Mouse (Mus musculus) monocyte, adult 5-6 weeks (primary cell): ENCODE measurements around the gene S100b. TPM values are rescaled to one million over a fixed set of nuclear protein-coding genes. Genes with fewer than 3 reads are reported as not detected.

Experiments used
- ATAC-seq: fragments of 153-309, 156-312 bp; replicated peaks from 2 replicates; pipeline ENCODE4 v1.8.0; 2017; ENCODE audit warnings: mild to moderate bottlenecking; ENCODE audit not compliant: low TSS enrichment, insufficient number of reproducible peaks, severe bottlenecking, poor library complexity, low FRiP score
- total RNA-seq: library from RNA; stranded (forward); fragments of 200-1000, 200-491, 200-594 nt; gene quantifications from 3 replicates; pipeline ENCODE4 v1.2.3, GENCODE M21; 2017

Gene S100b
- not detected in 3 replicates for total RNA-seq

- no peak for ATAC-seq
Measured at GRCm38 (mm10) chr10:76253536-76253935, at the start of gene S100b. TSS of gene S100b (plus strand) at chr10:76253853.

- ATAC-seq: no peak
Measured at GRCm38 (mm10) chr10:76207262-76207796, 46.3 kb upstream of the S100b start.

- ATAC-seq: no peak
Measured at GRCm38 (mm10) chr10:76209241-76209640, 44.4 kb upstream of the S100b start.

GRCm38 (mm10) chr10:76210806-76211205 lies 42.8 kb upstream of the S100b start:
- ATAC-seq: no peak

GRCm38 (mm10) chr10:76212121-76212520 lies 41.5 kb upstream of the S100b start:
- no peak for ATAC-seq

GRCm38 (mm10) chr10:76214161-76214560 lies 39.5 kb upstream of the S100b start:
- ATAC-seq: no peak

- ATAC-seq: no peak
Measured at GRCm38 (mm10) chr10:76217056-76217455, 36.6 kb upstream of the S100b start.

- ATAC-seq: no peak
Measured at GRCm38 (mm10) chr10:76218240-76218639, 35.4 kb upstream of the S100b start.

- no peak for ATAC-seq
Measured at GRCm38 (mm10) chr10:76225944-76226343, 27.7 kb upstream of the S100b start.

GRCm38 (mm10) chr10:76229627-76230026 lies 24.0 kb upstream of the S100b start:
- ATAC-seq: no peak

GRCm38 (mm10) chr10:76237341-76238225 lies 16.1 kb upstream of the S100b start, which contains the start of gene Prmt2:
TSS of gene Prmt2 (minus strand) at chr10:76237865.
- ATAC-seq: peak; percentile 90

GRCm38 (mm10) chr10:76239401-76239800 lies 14.3 kb upstream of the S100b start:
- no peak for ATAC-seq

GRCm38 (mm10) chr10:76245106-76245505 lies 8.5 kb upstream of the S100b start:
- no peak for ATAC-seq

GRCm38 (mm10) chr10:76246601-76247000 lies 7.1 kb upstream of the S100b start:
- no peak for ATAC-seq

GRCm38 (mm10) chr10:76247960-76248646 lies 5.5 kb upstream of the S100b start:
- ATAC-seq: no peak

GRCm38 (mm10) chr10:76248647-76248968 lies 5.0 kb upstream of the S100b start:
- no peak for ATAC-seq

GRCm38 (mm10) chr10:76250870-76251269 lies 2.8 kb upstream of the S100b start:
- ATAC-seq: no peak

GRCm38 (mm10) chr10:76253079-76253478 lies 574 bp upstream of the S100b start:
- ATAC-seq: no peak

GRCm38 (mm10) chr10:76255617-76256016 lies 2.0 kb downstream of the S100b start:
- ATAC-seq: no peak

- ATAC-seq: no peak
Measured at GRCm38 (mm10) chr10:76257231-76257630, 3.6 kb downstream of the S100b start.
